Mouse (Mus musculus): ENCODE data around the gene Tpp1. TPM values are rescaled to one million over a fixed set of nuclear protein-coding genes. Genes with fewer than 3 reads are reported as not detected.

Gene Tpp1
- polyA plus RNA-seq, 2 experiments, result 34.1 to 55.2 TPM

- Histone ChIP-seq H3K9me3 (ENCODE audit: control insufficient read depth, low read length) (no peaks in the 10 kb centered on the region), H3K4me3 (ENCODE audit: insufficient read depth in 1 of 2, low read depth in 2 of 2, low read length in 2 of 2) (no peak overlapping the region), H3K27ac (no peak overlapping the region), H3K9ac (replicated peaks) (no peak overlapping the region), H3K4me1 (replicated peaks; ENCODE audit: control insufficient read depth in 2 of 2, insufficient read depth in 2 of 2, low read length in 1 of 2) (no peaks in the 10 kb centered on the region; a peak in 1 of 4 replicates), H3K27me3 (ENCODE audit: control insufficient read depth, insufficient read depth, low read length) (no peaks in the 10 kb centered on the region), H3K4me2 (ENCODE audit: low read depth) (no peak overlapping the region), H3K36me3 (replicated peaks; ENCODE audit: control insufficient read depth, insufficient read depth, low read depth) (no peaks in the 10 kb centered on the region)
- ATAC-seq (ENCODE audit: insufficient read depth) (0 out of 2 replicates have a peak, but pooled peaks have one; percentile 14), DNase-seq (ENCODE audit: low read depth in 3 of 3, low spot score in 3 of 3) (no peak)
- 14% methylated on average over 4 of the region's 4 CpGs for WGBS (ENCODE audit: insufficient replicate concordance)
- TF ChIP-seq EP300 (IDR thresholded peaks at IDR 0.05; ENCODE audit: low read depth), result no peak
- no peak for TF ChIP-seq CTCF (IDR thresholded peaks at IDR 0.05; ENCODE audit: low read depth)
These were observed 26.7 kb upstream of the Tpp1 start for GRCm38 (mm10) chr7:105778553-105779265.

- ATAC-seq (ENCODE audit: insufficient read depth), result peak; percentile 21; the same call in 1 of the 2 replicates
- Histone ChIP-seq H3K9me3 (ENCODE audit: control insufficient read depth, low read length) (no peaks in the 10 kb centered on the region), H3K4me1 (replicated peaks; ENCODE audit: control insufficient read depth in 2 of 2, insufficient read depth in 2 of 2, low read length in 1 of 2) (no peaks in the 10 kb centered on the region; a peak in 1 of 4 replicates), H3K36me3 (replicated peaks; ENCODE audit: control insufficient read depth, insufficient read depth, low read depth) (no peaks in the 10 kb centered on the region), H3K27ac (no peak overlapping the region), H3K4me3 (ENCODE audit: insufficient read depth in 1 of 2, low read depth in 2 of 2, low read length in 2 of 2) (no peak overlapping the region), H3K9ac (replicated peaks) (no peak overlapping the region), H3K27me3 (ENCODE audit: control insufficient read depth, insufficient read depth, low read length) (no peaks in the 10 kb centered on the region), H3K4me2 (ENCODE audit: low read depth) (0 out of 2 replicates have a peak overlapping the region, but pooled peaks have one; percentile 6)
- no peak for DNase-seq (ENCODE audit: low read depth in 3 of 3, low spot score in 3 of 3)
- TF ChIP-seq CTCF (IDR thresholded peaks at IDR 0.05; ENCODE audit: low read depth) (no peak), EP300 (IDR thresholded peaks at IDR 0.05; ENCODE audit: low read depth) (no peak)
- 31% methylated on average over 13 of the region's 13 CpGs for WGBS (ENCODE audit: insufficient replicate concordance)
These were observed 25.9 kb upstream of the Tpp1 start for GRCm38 (mm10) chr7:105777797-105778552.

GRCm38 (mm10) chr7:105777316-105777715, 25.3 kb upstream of the Tpp1 start:
- TF ChIP-seq CTCF (IDR thresholded peaks at IDR 0.05; ENCODE audit: low read depth) (no peak), EP300 (IDR thresholded peaks at IDR 0.05; ENCODE audit: low read depth) (no peak)
- ATAC-seq (ENCODE audit: insufficient read depth), result no peak
- Histone ChIP-seq H3K4me2 (ENCODE audit: low read depth) (no peak overlapping the region), H3K9ac (replicated peaks) (no peak overlapping the region), H3K27ac (no peak overlapping the region), H3K4me3 (ENCODE audit: insufficient read depth in 1 of 2, low read depth in 2 of 2, low read length in 2 of 2) (no peak overlapping the region), H3K36me3 (replicated peaks; ENCODE audit: control insufficient read depth, insufficient read depth, low read depth) (no peaks in the 10 kb centered on the region), H3K27me3 (ENCODE audit: control insufficient read depth, insufficient read depth, low read length) (no peaks in the 10 kb centered on the region), H3K9me3 (ENCODE audit: control insufficient read depth, low read length) (no peaks in the 10 kb centered on the region), H3K4me1 (replicated peaks; ENCODE audit: control insufficient read depth in 2 of 2, insufficient read depth in 2 of 2, low read length in 1 of 2) (no peaks in the 10 kb centered on the region; a peak in 1 of 4 replicates)
- 54% methylated on average over 1 of the region's 1 CpGs for WGBS (ENCODE audit: insufficient replicate concordance)
- DNase-seq (ENCODE audit: low read depth in 3 of 3, low spot score in 3 of 3), result no peak

GRCm38 (mm10) chr7:105776026-105776425, 24.0 kb upstream of the Tpp1 start:
- no peaks in the 10 kb centered on the region for H3K36me3 ChIP-seq (replicated peaks; ENCODE audit: control insufficient read depth, insufficient read depth, low read depth)
- H3K4me3 ChIP-seq (ENCODE audit: insufficient read depth in 1 of 2, low read depth in 2 of 2, low read length in 2 of 2), result no peak overlapping the region
- DNase-seq (ENCODE audit: low read depth in 3 of 3, low spot score in 3 of 3), result no peak
- H3K9ac ChIP-seq (replicated peaks), result no peak overlapping the region
- H3K9me3 ChIP-seq (ENCODE audit: control insufficient read depth, low read length), result no peaks in the 10 kb centered on the region
- no peaks in the 10 kb centered on the region; a peak in 1 of 4 replicates for H3K4me1 ChIP-seq (replicated peaks; ENCODE audit: control insufficient read depth in 2 of 2, insufficient read depth in 2 of 2, low read length in 1 of 2)
- no peaks in the 10 kb centered on the region for H3K27me3 ChIP-seq (ENCODE audit: control insufficient read depth, insufficient read depth, low read length)
- H3K27ac ChIP-seq, result no peak overlapping the region
- WGBS (ENCODE audit: insufficient replicate concordance), result 57% methylated on average over 2 of the region's 2 CpGs
- TF ChIP-seq CTCF (IDR thresholded peaks at IDR 0.05; ENCODE audit: low read depth) (no peak), EP300 (IDR thresholded peaks at IDR 0.05; ENCODE audit: low read depth) (no peak)
- H3K4me2 ChIP-seq (ENCODE audit: low read depth), result no peak overlapping the region
- no peak for ATAC-seq (ENCODE audit: insufficient read depth)

- no peak overlapping the region for H3K9ac ChIP-seq (replicated peaks)
- H3K4me3 ChIP-seq (ENCODE audit: insufficient read depth in 1 of 2, low read depth in 2 of 2, low read length in 2 of 2), result no peak overlapping the region
- no peaks in the 10 kb centered on the region for H3K9me3 ChIP-seq (ENCODE audit: control insufficient read depth, low read length)
- no peak overlapping the region for H3K4me2 ChIP-seq (ENCODE audit: low read depth)
- no peaks in the 10 kb centered on the region; a peak in 1 of 4 replicates for H3K4me1 ChIP-seq (replicated peaks; ENCODE audit: control insufficient read depth in 2 of 2, insufficient read depth in 2 of 2, low read length in 1 of 2)
- no peak for DNase-seq (ENCODE audit: low read depth in 3 of 3, low spot score in 3 of 3)
- WGBS (ENCODE audit: insufficient replicate concordance), result 59% methylated on average over 8 of the region's 8 CpGs
- no peak for ATAC-seq (ENCODE audit: insufficient read depth)
- no peak for TF ChIP-seq CTCF (IDR thresholded peaks at IDR 0.05; ENCODE audit: low read depth)
- no peak for TF ChIP-seq EP300 (IDR thresholded peaks at IDR 0.05; ENCODE audit: low read depth)
- H3K27ac ChIP-seq, result no peak overlapping the region
- H3K27me3 ChIP-seq (ENCODE audit: control insufficient read depth, insufficient read depth, low read length), result no peaks in the 10 kb centered on the region
- H3K36me3 ChIP-seq (replicated peaks; ENCODE audit: control insufficient read depth, insufficient read depth, low read depth), result no peaks in the 10 kb centered on the region
These were observed 22.6 kb upstream of the Tpp1 start for GRCm38 (mm10) chr7:105774661-105775060.
